In genomic region chr6:82715253-82715652, GRCm38 (mm10) we compare ENCODE assay signal across 17 mouse cellular contexts. TPM values are rescaled to one million over a fixed set of nuclear protein-coding genes. Genes with fewer than 3 reads are reported as not detected.
DNase-seq lines count a peak whose midpoint lies in the region; ATAC-seq and TF ChIP-seq lines count a peak whose summit lies in the region.
"Had no signal": no experiment of that assay in that cellular context is flagged by ENCODE, and none has a peak within 500 bp of the region (broad histone marks: within the 10 kb centered on the region; RNA-seq: fewer than 3 reads in every experiment).

No protein-coding gene starts in this region.

- no peak for TF ChIP-seq POLR2A in CH12.LX (IDR thresholded peaks at IDR 0.05; ENCODE audit: low read depth, low read length)

- no peak for TF ChIP-seq CTCF in CH12.LX (conservative IDR thresholded peaks at IDR 0.05 in 1 of 2, IDR thresholded peaks at IDR 0.05 in 1 of 2; ENCODE audit: low read depth in 2 of 2, low read length in 2 of 2)

- peak overlapping the region in 2 of 3 experiments; percentile 26 to 35 for H3K4me3 ChIP-seq in CH12.LX (replicated peaks in 1 of 3; ENCODE audit: low read depth in 2 of 3, low read length in 2 of 3, poor library complexity in 1 of 3)
- no peak overlapping the region for H3K4me3 ChIP-seq in limb, embryonic 15.5 days
- H3K4me3 ChIP-seq: forebrain, embryonic 15.5 days; heart, embryonic 15.5 days; layer of hippocampus, adult 2 months; left cerebral cortex, adult 2 months; midbrain, embryonic 13.5 days had no signal

- no peak for TF ChIP-seq RAD21 in CH12.LX (IDR thresholded peaks at IDR 0.05; ENCODE audit: low read depth, low read length)

- no peaks in the 10 kb centered on the region for H3K36me3 ChIP-seq in CH12.LX (replicated peaks in 1 of 2; ENCODE audit: control insufficient read depth in 1 of 2, insufficient read depth in 1 of 2, low read length in 1 of 2)
- H3K36me3 ChIP-seq in limb, embryonic 15.5 days: no peaks in the 10 kb centered on the region
- H3K36me3 ChIP-seq: forebrain, embryonic 15.5 days; G1E; heart, embryonic 15.5 days; midbrain, embryonic 13.5 days had no signal

- H3K9ac ChIP-seq in CH12.LX (ENCODE audit: insufficient read depth, low read depth): peak overlapping the region; percentile 45
- H3K9ac ChIP-seq in limb, embryonic 15.5 days: no peak overlapping the region
- H3K9ac ChIP-seq: forebrain, embryonic 15.5 days; heart, embryonic 15.5 days; midbrain, embryonic 13.5 days had no signal

- TF ChIP-seq EP300 in CH12.LX (IDR thresholded peaks at IDR 0.05; ENCODE audit: low read length): no peak

- no peaks in the 10 kb centered on the region for H3K27me3 ChIP-seq in CH12.LX (replicated peaks)
- H3K27me3 ChIP-seq in limb, embryonic 15.5 days: no peaks in the 10 kb centered on the region
- H3K27me3 ChIP-seq: forebrain, embryonic 15.5 days; heart, embryonic 15.5 days; midbrain, embryonic 13.5 days had no signal

- peaks cover 12 to 40% of the 10 kb centered on the region in 2 experiments for H3K4me1 ChIP-seq in CH12.LX (ENCODE audit: control insufficient read depth in 1 of 2, insufficient read depth in 2 of 2)
- 0 out of 2 replicates have a peak, but pooled peaks cover 4% of the 10 kb centered on the region for H3K4me1 ChIP-seq in limb, embryonic 15.5 days
- H3K4me1 ChIP-seq: forebrain, embryonic 15.5 days; heart, embryonic 15.5 days; midbrain, embryonic 13.5 days had no signal

- no peaks in the 10 kb centered on the region for H3K9me3 ChIP-seq in CH12.LX (replicated peaks; ENCODE audit: low read length)
- H3K9me3 ChIP-seq in limb, embryonic 15.5 days: no peaks in the 10 kb centered on the region
- H3K9me3 ChIP-seq: forebrain, embryonic 15.5 days; G1E; heart, embryonic 15.5 days; midbrain, embryonic 13.5 days had no signal

- peak overlapping the region; percentile 88 for H3K27ac ChIP-seq in CH12.LX (ENCODE audit: insufficient read depth, low read depth)
- H3K27ac ChIP-seq in limb, embryonic 15.5 days: 0 out of 2 replicates have a peak overlapping the region, but pooled peaks have one; percentile 11
- H3K27ac ChIP-seq: forebrain, embryonic 15.5 days; heart, embryonic 15.5 days; layer of hippocampus, adult 2 months; left cerebral cortex, adult 2 months; midbrain, embryonic 13.5 days had no signal

- DNase-seq in layer of hippocampus, adult 11-12 months (ENCODE audit: low spot score): peak; percentile 31
- DNase-seq in layer of hippocampus, adult 18-20 months (ENCODE audit: low spot score in 2 of 2): no peak
- DNase-seq in CH12.LX (ENCODE audit: extremely low read depth) (no peak), adipocyte (ENCODE audit: low spot score) (peak; percentile 16)
- no peak for DNase-seq in right cerebral cortex, adult 2 months (ENCODE audit: low spot score in 2 of 2)
- no peak for DNase-seq in testis, postnatal 14 days (ENCODE audit: low spot score)
- DNase-seq: heart, adult 11 months; kidney, adult 8-10 months; retina, postnatal 1 day; thymus, postnatal 25 days had no signal

- H3K4me2 ChIP-seq in CH12.LX (ENCODE audit: insufficient read depth, low read depth, poor library complexity, severe bottlenecking): peak overlapping the region; percentile 92
- no peak overlapping the region for H3K4me2 ChIP-seq in limb, embryonic 15.5 days
- H3K4me2 ChIP-seq: forebrain, embryonic 15.5 days; heart, embryonic 15.5 days; midbrain, embryonic 13.5 days had no signal

- ATAC-seq in limb, embryonic 15.5 days (ENCODE audit: insufficient number of reproducible peaks, low FRiP score, low TSS enrichment, low read depth): no peak
- ATAC-seq: forebrain, embryonic 15.5 days had no signal

- 62% methylated on average over 6 of the region's 6 CpGs for WGBS in limb, embryonic 15.5 days

- H3K79me2 ChIP-seq in CH12.LX (replicated peaks; ENCODE audit: control insufficient read depth, extremely low read depth, insufficient read depth, poor library complexity, severe bottlenecking): no peaks in the 10 kb centered on the region

- dilution Hi-C loops in CH12.LX (cut with MboI; ENCODE audit: extremely low pct_ligation_motif_present, extremely low pct_unique_long_range_greater_than_20kb, low sequenced_read_pairs): no loop called here

- in situ Hi-C loops in CH12.LX (cut with MboI; ENCODE audit: low pct_ligation_motif_present, low pct_unique_long_range_greater_than_20kb, low sequenced_read_pairs): loop anchor here (25.0 kb wide), 1 partner anchor 753 kb away; the partner anchor contains the start of gene Mrpl19

TF ChIP-seq in CH12.LX, 34 proteins besides CTCF, POLR2A, EP300 and RAD21:
- TF ChIP-seq MAX (IDR thresholded peaks at IDR 0.05; ENCODE audit: low read length): no peak
- no peak for TF ChIP-seq GABPA (IDR thresholded peaks at IDR 0.05; ENCODE audit: insufficient replicate concordance, low read depth, low read length)
- no peak for TF ChIP-seq MAFK (IDR thresholded peaks at IDR 0.05; ENCODE audit: insufficient replicate concordance, low read length)
- no peak for TF ChIP-seq NRF1 (IDR thresholded peaks at IDR 0.05; ENCODE audit: low read depth, low read length)
- TF ChIP-seq PAX5 (IDR thresholded peaks at IDR 0.05; ENCODE audit: low read length): no peak
- no peak; the same call in 1 of the 2 replicates for TF ChIP-seq HCFC1 (IDR thresholded peaks at IDR 0.05; ENCODE audit: low read depth, low read length)
- peak; percentile 18; the same call in 1 of the 2 replicates for TF ChIP-seq UBTF (IDR thresholded peaks at IDR 0.05; ENCODE audit: low read depth, low read length)
- TF ChIP-seq MAZ (IDR thresholded peaks at IDR 0.05; ENCODE audit: low read depth, low read length): no peak
- 0 out of 2 replicates have a peak, but pooled peaks have one; percentile 26 for TF ChIP-seq SIN3A (IDR thresholded peaks at IDR 0.05; ENCODE audit: low read length)
- TF ChIP-seq RCOR1 (conservative IDR thresholded peaks at IDR 0.05; ENCODE audit: low read depth, low read length): no peak
- no peak for TF ChIP-seq CHD1 (IDR thresholded peaks at IDR 0.05; ENCODE audit: low read depth, low read length)
- no peak for TF ChIP-seq MXI1 (IDR thresholded peaks at IDR 0.05; ENCODE audit: low read depth, low read length)
- TF ChIP-seq ELF1 (IDR thresholded peaks at IDR 0.05; ENCODE audit: low read depth, low read length): no peak
- no peak for TF ChIP-seq TCF12 (IDR thresholded peaks at IDR 0.05; ENCODE audit: low read depth, low read length)
- no peak for TF ChIP-seq MYC (IDR thresholded peaks at IDR 0.05; ENCODE audit: low read depth, low read length)
- no peak for TF ChIP-seq TBP (conservative IDR thresholded peaks at IDR 0.05; ENCODE audit: low read depth, low read length)

RNA-seq across cellular contexts. Expression of gene Pole4, which starts 10.1 kb away (rescaled TPM):
- total RNA-seq in layer of hippocampus, adult 18-20 months (2021): 10 to 100 TPM; 39.5 to 40.5 TPM
- total RNA-seq in CH12.LX (2012; rRNA removed) (49.7 and 59.1 TPM in 2 replicates), CH12.LX (2014; rRNA removed) (178 and 184 TPM in 2 replicates)
- polyA plus RNA-seq in CH12.LX (2012; ENCODE audit: insufficient read length, low read depth): 79.8 and 88.8 TPM in 2 replicates
- 89.2 and 92.9 TPM in 2 replicates for polyA plus RNA-seq in limb, embryonic 15.5 days (2015; fragmentation: Nextera tagmentation; extraction: Ambion mirVana)

RNA-seq across cellular contexts. Expression of gene Hk2, which starts 59.0 kb away (rescaled TPM):
- total RNA-seq in layer of hippocampus, adult 18-20 months (2021): 1 to 10 TPM; 6.1 to 8.0 TPM
- total RNA-seq in CH12.LX (2012; rRNA removed) (127 and 149 TPM in 2 replicates), CH12.LX (2014; rRNA removed) (56.0 and 64.2 TPM in 2 replicates)
- 68.4 and 75.3 TPM in 2 replicates for polyA plus RNA-seq in CH12.LX (2012; ENCODE audit: insufficient read length, low read depth)
- polyA plus RNA-seq in limb, embryonic 15.5 days (2015; fragmentation: Nextera tagmentation; extraction: Ambion mirVana): 25.4 TPM in 2 replicates

Comparison
In these comparisons a context has a peak if more than half of its experiments do, and no peak if none do; other contexts are left out.
1. DNase-seq: peak in layer of hippocampus, adult 11-12 months (single experiment) and adipocyte (single experiment); none in layer of hippocampus, adult 18-20 months (0 of 2), CH12.LX (single experiment), right cerebral cortex, adult 2 months (0 of 2) and testis, postnatal 14 days (single experiment).
2. RNA of gene Hk2, which starts 59.0 kb away (total RNA-seq): 56.0 to 149 TPM in CH12.LX; 6.1 to 8.0 TPM in layer of hippocampus, adult 18-20 months; every median in the first group is over 4 times any median in the second.